Mouse (Mus musculus) splenic B cell, adult 2 months (primary cell): ENCODE measurements around the gene Rpl10l.

Source experiments
- DNase-seq: peaks from one replicate; pipeline ENCODE4 v3.0.0-alpha.2; 2011; ENCODE audit warnings: low read depth, low spot score
- H3K27me3 ChIP-seq: 2 replicates; pipeline ENCODE4 v1.6.1; 2012; ENCODE audit warnings: mild to moderate bottlenecking, low read length, moderate library complexity, mixed read lengths; ENCODE audit not compliant: control insufficient read depth, poor library complexity, insufficient read depth, severe bottlenecking
- H3K36me3 ChIP-seq: 2 replicates; pipeline ENCODE4 v1.6.1; 2012; ENCODE audit warnings: mild to moderate bottlenecking, low read length, moderate library complexity, mixed read lengths; ENCODE audit not compliant: control insufficient read depth, poor library complexity, insufficient read depth, severe bottlenecking

Rpl10l gene

GRCm38 (mm10) chr12:66283991-66284622 is at the start of gene Rpl10l:
Rpl10l (minus strand) TSS chr12:66284401.
- no peaks in the 10 kb centered on the region for H3K36me3 ChIP-seq
- no peak for DNase-seq
- no peaks in the 10 kb centered on the region for H3K27me3 ChIP-seq

- Histone ChIP-seq H3K27me3 (no peaks in the 10 kb centered on the region), H3K36me3 (no peaks in the 10 kb centered on the region)
- no peak for DNase-seq
These were observed 8.3 kb downstream of the Rpl10l start for GRCm38 (mm10) chr12:66275890-66276289.

GRCm38 (mm10) chr12:66245461-66246099 is 38.6 kb downstream of the Rpl10l start:
- Histone ChIP-seq H3K27me3 (no peaks in the 10 kb centered on the region), H3K36me3 (no peaks in the 10 kb centered on the region)
- DNase-seq, result no peak

GRCm38 (mm10) chr12:66234158-66234557 is 50.0 kb downstream of the Rpl10l start:
- Histone ChIP-seq H3K36me3 (no peaks in the 10 kb centered on the region), H3K27me3 (no peaks in the 10 kb centered on the region)
- no peak for DNase-seq
